Mouse (Mus musculus): ENCODE results near the gene Fmn2. TPM values are rescaled to one million over a fixed set of nuclear protein-coding genes. Genes with fewer than 3 reads are reported as not detected.
A peak's percentile ranks its signal among the peaks of the same experiment; 100 is the strongest.

Gene Fmn2
- total RNA-seq (2014; rRNA removed) (0.13 and 0.18 TPM in 2 replicates), polyA plus RNA-seq (2012; rRNA removed) (0.02 TPM in 1 of 2 replicates, not detected in the other)

DNA sequence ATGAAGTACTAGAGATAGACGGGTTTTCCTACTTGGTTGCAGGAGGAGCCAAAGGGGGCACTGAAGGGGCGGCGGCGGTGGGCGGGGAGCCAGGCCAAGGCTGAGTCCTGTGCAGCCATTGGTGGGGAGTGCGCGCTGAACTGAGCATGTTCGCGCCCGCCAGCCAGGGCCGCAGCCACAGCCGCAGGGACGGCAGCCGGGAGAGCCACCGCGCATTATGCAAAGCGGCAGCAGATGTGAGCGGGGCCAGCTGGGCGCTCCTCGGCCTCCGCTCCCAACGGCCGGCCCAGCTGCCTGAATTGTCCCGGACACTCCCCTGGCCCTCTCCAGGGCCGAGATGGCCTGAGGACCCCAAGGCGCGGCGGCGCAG lies at the start of gene Fmn2:
Gene Fmn2 (plus strand): TSS at position 165 of the 370 bp plus-strand sequence.
- TF ChIP-seq POLR2A (IDR thresholded peaks at IDR 0.05; ENCODE audit: extremely low read depth, insufficient read depth, low read length) (no peak), CTCF (IDR thresholded peaks at IDR 0.05; ENCODE audit: low read depth, low read length) (no peak)
- no peak for DNase-seq (ENCODE audit: extremely low read depth, low read depth, low spot score)
- H3K36me3 ChIP-seq (ENCODE audit: control insufficient read depth, insufficient read depth, low read length) = no peaks in the 10 kb centered on the region
- no peaks in the 10 kb centered on the region for H3K79me2 ChIP-seq (ENCODE audit: control insufficient read depth, insufficient read depth, low read length)
- 2% methylated on average over 29 of the region's 29 CpGs for WGBS
- no peak within 1 kb of the TSS for H3K9ac ChIP-seq (ENCODE audit: low read depth, low read length)
- H3K27me3 ChIP-seq (ENCODE audit: control insufficient read depth, insufficient read depth, low read length) = peaks cover 17% of the 10 kb centered on the region
- H3K27ac ChIP-seq (replicated peaks; ENCODE audit: insufficient read depth, low read depth, low read length) = no peak within 1 kb of the TSS
- H3K4me3 ChIP-seq (ENCODE audit: insufficient read depth, low read depth, low read length) = no peak within 1 kb of the TSS
- no peaks in the 10 kb centered on the region; the same call in 1 of the 2 replicates for H3K4me1 ChIP-seq (ENCODE audit: control insufficient read depth, insufficient read depth, low read length)

GRCm38 (mm10) chr1:174455100-174455499 lies 46.5 kb upstream of the Fmn2 start:
- DNase-seq (ENCODE audit: extremely low read depth, low read depth, low spot score) = no peak
- no peaks in the 10 kb centered on the region for H3K27me3 ChIP-seq (ENCODE audit: control insufficient read depth, insufficient read depth, low read length)
- WGBS = 87% methylated on average over 2 of the region's 2 CpGs

DNA sequence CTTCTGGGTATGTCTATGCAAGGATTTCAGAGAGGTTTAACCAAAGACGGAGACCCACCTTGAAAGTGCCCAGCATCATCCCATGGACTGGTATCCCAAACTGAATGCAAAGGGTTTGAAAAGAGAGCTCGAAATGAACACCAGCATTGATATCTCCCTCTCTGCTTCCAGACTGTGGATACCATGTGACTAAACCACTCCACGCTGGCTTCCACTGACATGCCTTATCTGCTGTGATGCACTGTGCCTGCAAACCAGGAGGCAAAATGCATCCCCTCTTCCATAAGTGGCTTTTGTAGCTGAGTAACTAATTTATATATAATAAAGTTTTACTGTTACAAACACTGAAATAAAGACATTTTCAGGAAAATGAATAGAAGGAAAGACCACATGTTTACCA lies 36.2 kb upstream of the Fmn2 start:
- no peaks in the 10 kb centered on the region for H3K36me3 ChIP-seq (ENCODE audit: control insufficient read depth, insufficient read depth, low read length)
- 70% methylated on average over 3 of the region's 3 CpGs for WGBS
- no peaks in the 10 kb centered on the region for H3K79me2 ChIP-seq (ENCODE audit: control insufficient read depth, insufficient read depth, low read length)
- H3K9ac ChIP-seq (ENCODE audit: low read depth, low read length) = no peak overlapping the region
- no peaks in the 10 kb centered on the region for H3K27me3 ChIP-seq (ENCODE audit: control insufficient read depth, insufficient read depth, low read length)
- no peak overlapping the region for H3K27ac ChIP-seq (replicated peaks; ENCODE audit: insufficient read depth, low read depth, low read length)
- no peaks in the 10 kb centered on the region for H3K4me1 ChIP-seq (ENCODE audit: control insufficient read depth, insufficient read depth, low read length)
- no peak overlapping the region for H3K4me3 ChIP-seq (ENCODE audit: insufficient read depth, low read depth, low read length)
- DNase-seq (ENCODE audit: extremely low read depth, low read depth, low spot score) = no peak
- TF ChIP-seq CTCF (IDR thresholded peaks at IDR 0.05; ENCODE audit: low read depth, low read length) (no peak), POLR2A (IDR thresholded peaks at IDR 0.05; ENCODE audit: extremely low read depth, insufficient read depth, low read length) (no peak)

More at GRCm38 (mm10) chr1:174455100-174455499, 46.5 kb upstream of the Fmn2 start:
- H3K27ac ChIP-seq (replicated peaks; ENCODE audit: insufficient read depth, low read depth, low read length) = no peak overlapping the region
- TF ChIP-seq POLR2A (IDR thresholded peaks at IDR 0.05; ENCODE audit: extremely low read depth, insufficient read depth, low read length) (no peak), CTCF (IDR thresholded peaks at IDR 0.05; ENCODE audit: low read depth, low read length) (no peak)
- H3K36me3 ChIP-seq (ENCODE audit: control insufficient read depth, insufficient read depth, low read length) = no peaks in the 10 kb centered on the region
- H3K9ac ChIP-seq (ENCODE audit: low read depth, low read length) = no peak overlapping the region
- no peaks in the 10 kb centered on the region for H3K4me1 ChIP-seq (ENCODE audit: control insufficient read depth, insufficient read depth, low read length)
- no peak overlapping the region for H3K4me3 ChIP-seq (ENCODE audit: insufficient read depth, low read depth, low read length)
- no peaks in the 10 kb centered on the region for H3K79me2 ChIP-seq (ENCODE audit: control insufficient read depth, insufficient read depth, low read length)

GRCm38 (mm10) chr1:174466240-174466639 lies 35.4 kb upstream of the Fmn2 start:
- H3K4me3 ChIP-seq (ENCODE audit: insufficient read depth, low read depth, low read length) = no peak overlapping the region
- no peaks in the 10 kb centered on the region for H3K79me2 ChIP-seq (ENCODE audit: control insufficient read depth, insufficient read depth, low read length)
- no peak overlapping the region for H3K27ac ChIP-seq (replicated peaks; ENCODE audit: insufficient read depth, low read depth, low read length)
- DNase-seq (ENCODE audit: extremely low read depth, low read depth, low spot score) = peak; percentile 33
- TF ChIP-seq CTCF (IDR thresholded peaks at IDR 0.05; ENCODE audit: low read depth, low read length) (peak; percentile 22), POLR2A (IDR thresholded peaks at IDR 0.05; ENCODE audit: extremely low read depth, insufficient read depth, low read length) (no peak)
- 29% methylated on average over 2 of the region's 2 CpGs for WGBS
- no peaks in the 10 kb centered on the region for H3K27me3 ChIP-seq (ENCODE audit: control insufficient read depth, insufficient read depth, low read length)
- H3K36me3 ChIP-seq (ENCODE audit: control insufficient read depth, insufficient read depth, low read length) = no peaks in the 10 kb centered on the region
- no peak overlapping the region for H3K9ac ChIP-seq (ENCODE audit: low read depth, low read length)
- H3K4me1 ChIP-seq (ENCODE audit: control insufficient read depth, insufficient read depth, low read length) = no peaks in the 10 kb centered on the region

DNA sequence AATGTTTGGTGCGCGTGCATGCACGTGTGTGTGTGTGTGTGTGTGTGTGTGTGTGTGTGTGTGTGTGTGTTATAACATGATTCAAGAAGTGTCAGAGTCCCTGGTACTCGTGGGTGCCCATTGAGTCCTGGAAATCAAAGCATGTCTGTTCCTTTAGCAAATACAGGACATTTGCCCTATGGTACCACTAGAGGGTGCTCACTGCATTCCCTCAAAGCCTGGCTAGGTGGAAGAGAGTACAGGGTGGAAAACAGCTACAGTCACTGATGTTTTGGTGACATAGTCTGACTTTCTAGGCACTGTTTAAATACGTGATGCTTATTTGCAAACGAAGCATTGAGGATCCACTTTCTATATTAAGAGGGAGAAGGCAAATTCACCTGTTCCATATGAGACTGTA lies 31.9 kb upstream of the Fmn2 start:
- Histone ChIP-seq H3K4me1 (ENCODE audit: control insufficient read depth, insufficient read depth, low read length) (no peaks in the 10 kb centered on the region), H3K4me3 (ENCODE audit: insufficient read depth, low read depth, low read length) (no peak overlapping the region), H3K27me3 (ENCODE audit: control insufficient read depth, insufficient read depth, low read length) (no peaks in the 10 kb centered on the region), H3K79me2 (ENCODE audit: control insufficient read depth, insufficient read depth, low read length) (no peaks in the 10 kb centered on the region), H3K9ac (ENCODE audit: low read depth, low read length) (no peak overlapping the region), H3K36me3 (ENCODE audit: control insufficient read depth, insufficient read depth, low read length) (no peaks in the 10 kb centered on the region), H3K27ac (replicated peaks; ENCODE audit: insufficient read depth, low read depth, low read length) (no peak overlapping the region)
- DNase-seq (ENCODE audit: extremely low read depth, low read depth, low spot score) = peak; percentile 36
- WGBS = 2% methylated on average over 6 of the region's 6 CpGs
- TF ChIP-seq POLR2A (IDR thresholded peaks at IDR 0.05; ENCODE audit: extremely low read depth, insufficient read depth, low read length) (no peak), CTCF (IDR thresholded peaks at IDR 0.05; ENCODE audit: low read depth, low read length) (peak; percentile 58)

GRCm38 (mm10) chr1:174482567-174482966 lies 19.1 kb upstream of the Fmn2 start:
- WGBS = 95% methylated on average over 6 of the region's 6 CpGs
- Histone ChIP-seq H3K4me3 (ENCODE audit: insufficient read depth, low read depth, low read length) (no peak overlapping the region), H3K27me3 (ENCODE audit: control insufficient read depth, insufficient read depth, low read length) (no peaks in the 10 kb centered on the region), H3K9ac (ENCODE audit: low read depth, low read length) (no peak overlapping the region), H3K36me3 (ENCODE audit: control insufficient read depth, insufficient read depth, low read length) (no peaks in the 10 kb centered on the region), H3K27ac (replicated peaks; ENCODE audit: insufficient read depth, low read depth, low read length) (no peak overlapping the region), H3K79me2 (ENCODE audit: control insufficient read depth, insufficient read depth, low read length) (no peaks in the 10 kb centered on the region), H3K4me1 (ENCODE audit: control insufficient read depth, insufficient read depth, low read length) (no peaks in the 10 kb centered on the region)
- DNase-seq (ENCODE audit: extremely low read depth, low read depth, low spot score) = no peak
- no peak for TF ChIP-seq POLR2A (IDR thresholded peaks at IDR 0.05; ENCODE audit: extremely low read depth, insufficient read depth, low read length)
- TF ChIP-seq CTCF (IDR thresholded peaks at IDR 0.05; ENCODE audit: low read depth, low read length) = no peak
